Mouse (Mus musculus) E14TG2a.4 (cell line): ENCODE results near the gene Arhgef19.

ENCODE experiments used
- CTCF ChIP-seq: conservative IDR thresholded peaks from 2 replicates; pipeline ENCODE4 v1.5.1; 2014; ENCODE audit warnings: low read length
- NANOG ChIP-seq: IDR thresholded peaks from 2 replicates; pipeline ENCODE4 v1.6.1; 2014; ENCODE audit warnings: borderline replicate concordance, low read length, mixed read lengths
- POU5F1 ChIP-seq: IDR thresholded peaks from 2 replicates; pipeline ENCODE4 v1.6.1; 2014; ENCODE audit warnings: low read length, borderline replicate concordance

- TF ChIP-seq CTCF (no peak), POU5F1 (no peak), NANOG (no peak)
These were observed 2.6 kb downstream of the Arhgef19 start for GRCm38 (mm10) chr4:141241861-141242260.
